Mouse (Mus musculus) NIH3T3 (cell line): ENCODE measurements around the gene Kif14.
"Not testable (repeated sequence)": the region's sequence is repeated elsewhere in the genome, so short reads cannot be mapped to it uniquely, and the experiment has no call there.

Source experiments
- DNase-seq: peaks from one replicate; pipeline ENCODE4 v3.0.0-alpha.2; 2012; ENCODE audit warnings: low read depth

Gene Kif14

DNA sequence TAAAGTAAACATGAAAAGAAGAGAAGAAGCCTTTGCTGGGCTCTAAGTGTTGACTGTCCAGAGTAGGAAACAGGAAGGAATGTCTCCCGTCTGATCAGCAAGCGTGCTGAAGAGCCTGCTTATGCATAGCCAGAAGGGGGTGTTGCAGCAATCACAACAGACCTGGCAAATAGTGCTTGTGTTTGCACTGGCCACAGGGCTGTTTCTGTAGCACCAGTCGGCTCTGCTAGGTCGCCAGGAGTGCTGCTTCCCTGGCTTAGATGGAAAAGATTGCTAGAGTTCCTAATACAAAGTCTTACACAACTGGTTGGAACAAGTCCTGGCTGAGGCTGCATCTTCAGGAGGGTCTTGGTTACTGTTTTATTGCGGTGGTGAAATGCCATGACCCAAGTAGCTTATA, 25.5 kb downstream of the Kif14 start:
- no peak for DNase-seq

DNA sequence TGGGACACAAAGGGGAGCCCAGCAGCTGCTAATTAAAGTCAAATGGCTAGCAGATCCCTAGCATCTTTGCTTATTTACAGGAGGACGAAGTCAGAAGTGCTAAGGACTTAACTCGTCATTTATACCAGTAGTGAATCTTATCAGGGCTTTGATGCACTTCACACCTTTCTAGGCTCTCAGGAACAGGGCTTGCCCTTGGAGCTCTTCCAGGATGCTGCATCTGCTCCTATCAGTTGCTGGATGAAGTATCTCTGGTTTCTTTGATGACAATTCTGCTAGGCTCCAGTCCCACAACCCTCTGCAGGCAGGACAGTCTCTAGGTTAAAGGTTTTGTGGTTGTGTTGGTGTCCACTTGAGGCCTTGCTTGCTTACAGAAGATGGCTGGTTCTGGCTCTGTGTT, 26.1 kb downstream of the Kif14 start:
- DNase-seq: no peak

GRCm38 (mm10) chr1:136499317-136499716, 33.2 kb downstream of the Kif14 start:
- DNase-seq: no peak

DNA sequence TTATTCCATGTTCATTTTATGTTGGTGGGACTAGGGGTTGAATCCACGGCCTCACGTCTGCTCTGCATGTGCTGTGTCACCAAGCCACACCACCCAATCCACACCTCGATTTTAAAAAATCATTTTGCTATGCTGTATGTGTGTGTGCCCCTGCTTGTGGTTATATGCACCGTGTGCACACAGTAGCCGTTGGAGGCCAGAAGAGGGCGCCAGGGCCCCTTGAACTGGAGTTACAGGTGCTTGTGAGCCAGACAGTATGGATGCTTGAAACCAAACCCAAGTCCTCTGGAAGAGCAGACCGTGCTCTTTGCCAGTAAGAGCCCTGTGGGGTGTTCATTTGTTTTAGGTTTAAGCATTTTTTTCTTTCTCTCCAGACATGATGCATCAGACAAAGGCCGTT, 36.8 kb downstream of the Kif14 start:
- no peak for DNase-seq

- not testable (repeated sequence) for DNase-seq
Measured at GRCm38 (mm10) chr1:136506255-136506654, 40.1 kb downstream of the Kif14 start.

GRCm38 (mm10) chr1:136512317-136512716, 46.2 kb downstream of the Kif14 start:
- peak; percentile 76 for DNase-seq

DNA sequence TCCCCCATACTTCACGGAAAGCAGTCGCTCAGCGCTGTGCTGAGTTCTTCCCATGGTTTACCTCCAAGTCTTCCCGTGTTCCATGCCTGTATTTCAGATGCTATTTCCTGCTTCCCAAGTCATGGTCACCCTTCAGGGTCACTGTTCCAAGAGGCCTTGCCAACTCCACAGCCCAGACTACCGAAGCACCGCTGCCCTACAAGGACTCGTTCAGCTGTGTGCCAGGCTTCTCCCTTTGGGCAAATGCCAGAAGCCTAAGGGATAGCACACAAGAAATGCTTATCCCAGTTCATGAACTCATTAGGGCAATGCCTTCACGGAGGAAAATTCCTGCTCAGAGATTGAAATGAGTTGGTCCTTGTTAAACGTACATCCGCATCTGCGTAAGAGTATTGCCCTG, 47.0 kb downstream of the Kif14 start:
- DNase-seq: peak; percentile 25

DNA sequence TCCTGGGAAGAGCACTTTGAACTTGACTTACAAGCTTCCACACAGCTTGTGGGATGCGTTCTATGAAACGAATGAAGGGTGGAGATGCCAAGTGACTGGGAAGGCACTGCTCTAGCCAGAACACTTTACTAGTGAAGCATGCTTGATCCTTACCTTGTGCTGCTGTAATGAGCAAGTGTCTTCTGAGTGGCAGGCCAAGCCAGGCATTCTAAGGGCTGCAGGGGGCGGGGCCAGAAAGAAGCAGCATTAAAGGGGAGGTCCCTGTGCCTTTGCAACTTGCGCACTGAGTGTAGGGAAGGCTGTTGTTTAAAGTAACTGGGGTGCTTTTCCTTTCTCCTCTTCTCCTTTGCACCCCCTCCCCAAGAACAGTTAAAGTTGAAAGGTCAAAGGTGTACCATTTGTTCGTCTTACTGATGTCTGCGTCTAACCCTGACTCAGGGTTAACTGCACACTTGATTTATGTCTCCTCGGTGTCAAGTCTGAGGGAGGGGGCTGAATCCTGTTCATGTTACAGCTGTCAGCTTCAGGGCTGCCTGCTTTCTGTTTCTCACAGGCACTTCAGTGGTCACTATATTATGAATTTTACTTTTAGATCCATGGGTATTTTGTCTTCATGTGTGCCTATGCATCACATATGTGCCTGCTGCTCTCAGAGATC, 52.7 kb downstream of the Kif14 start:
- no peak for DNase-seq

GRCm38 (mm10) chr1:136521363-136521937, 55.3 kb downstream of the Kif14 start:
- DNase-seq: peak; percentile 73

GRCm38 (mm10) chr1:136524917-136525316, 58.8 kb downstream of the Kif14 start:
- DNase-seq: peak; percentile 88

DNA sequence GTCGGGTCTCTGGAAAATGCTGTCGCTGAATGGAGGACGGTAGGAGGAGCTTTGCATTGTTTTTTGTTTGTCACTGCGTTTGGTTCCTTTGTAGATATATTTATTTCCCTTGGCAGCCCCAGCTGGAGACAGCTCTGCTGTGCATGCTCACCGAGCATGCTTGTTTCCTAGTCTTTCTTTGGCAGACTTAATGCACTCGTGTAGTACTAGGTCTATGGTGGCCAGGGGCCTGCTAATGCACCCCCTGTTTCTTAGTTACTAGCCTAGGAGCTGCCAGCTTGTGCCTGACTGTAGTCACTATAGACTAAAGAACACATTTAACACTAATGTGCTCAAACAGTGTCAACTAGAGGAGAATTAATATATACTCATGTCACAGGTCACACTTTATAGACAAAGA, 59.7 kb downstream of the Kif14 start:
- DNase-seq: no peak

GRCm38 (mm10) chr1:136527163-136527562, 61.0 kb downstream of the Kif14 start:
- no peak for DNase-seq

DNA sequence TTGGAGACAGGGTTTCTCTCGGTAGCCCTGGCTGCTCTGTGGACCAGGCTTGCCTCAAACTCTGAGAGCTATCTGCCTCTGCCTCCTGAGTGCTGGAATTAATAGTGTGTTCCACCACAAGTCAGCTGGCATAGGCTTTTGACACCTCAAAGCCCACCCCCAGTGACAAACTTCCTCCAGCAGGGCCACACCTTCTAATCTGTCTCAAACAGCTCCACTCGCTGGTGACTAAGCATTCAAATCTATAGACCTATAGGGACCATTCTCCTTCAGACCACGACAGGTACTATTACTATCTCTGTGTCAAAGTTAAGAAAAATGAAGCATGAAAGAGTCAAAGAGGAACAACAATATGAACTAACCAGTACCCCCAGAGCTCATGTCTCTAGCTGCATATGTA, 66.4 kb downstream of the Kif14 start:
- DNase-seq: no peak

DNA sequence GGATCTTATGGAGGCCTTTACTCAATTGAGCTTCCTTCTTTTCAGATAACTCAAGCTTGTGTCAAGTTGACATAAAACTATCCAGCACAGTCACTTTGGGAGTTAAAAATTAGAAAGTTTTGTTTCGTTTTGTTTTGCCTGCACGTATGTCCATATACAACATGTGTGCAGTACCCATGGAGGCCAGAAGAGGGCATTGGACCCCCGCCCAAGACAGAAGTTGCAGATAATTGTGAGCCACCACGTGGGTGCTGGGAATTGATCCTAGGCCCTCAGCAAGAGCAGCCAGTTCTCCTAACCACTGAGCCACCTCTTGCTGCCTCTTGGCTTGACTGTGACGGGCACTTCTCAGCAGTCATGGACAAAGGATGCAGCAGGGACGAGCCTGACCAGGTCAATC, 70.8 kb downstream of the Kif14 start:
- no peak for DNase-seq

DNA sequence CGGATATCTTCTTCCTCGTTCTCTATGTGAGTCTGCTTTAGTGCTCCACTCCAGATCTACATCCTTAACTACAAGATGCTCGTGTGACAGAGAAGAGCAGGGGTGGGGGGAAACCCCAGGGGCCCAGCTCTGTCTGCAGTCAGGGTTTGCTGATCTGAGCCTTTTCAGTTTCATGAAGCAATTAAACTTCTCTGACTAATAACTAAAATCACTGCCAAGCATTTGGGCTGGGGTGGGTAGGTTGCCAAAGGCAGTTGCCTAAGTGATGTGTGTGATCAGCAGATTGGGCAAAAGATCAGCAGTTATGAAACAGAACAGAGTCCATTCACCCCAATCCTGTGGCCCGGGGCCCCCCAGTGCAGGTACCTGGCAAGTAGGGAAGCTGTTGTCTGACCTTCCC, 72.1 kb downstream of the Kif14 start:
- DNase-seq: peak; percentile 88

GRCm38 (mm10) chr1:136540407-136540895, 74.3 kb downstream of the Kif14 start:
- peak; percentile 68 for DNase-seq

GRCm38 (mm10) chr1:136541618-136542376, 75.7 kb downstream of the Kif14 start:
- no peak for DNase-seq

DNA sequence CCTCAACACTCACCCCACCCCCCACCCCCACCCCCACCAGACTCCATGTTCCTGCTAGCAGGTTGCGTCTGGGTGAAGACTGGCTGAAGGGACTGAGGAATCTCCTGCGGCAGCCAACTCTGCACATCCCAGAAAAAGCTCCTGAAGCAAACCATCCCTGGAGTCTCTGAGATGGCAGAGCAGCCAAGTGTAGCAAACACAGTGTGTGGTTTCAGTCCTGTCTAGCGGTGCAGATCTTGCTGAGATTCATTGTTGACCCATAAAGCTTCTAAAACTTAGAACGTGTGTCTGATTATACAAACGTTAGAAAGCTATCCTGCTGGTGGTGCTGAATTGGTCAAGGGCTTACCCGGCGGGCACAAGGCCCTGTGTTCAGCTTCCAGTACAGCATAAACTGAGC, 77.8 kb downstream of the Kif14 start:
- DNase-seq: no peak

- peak; percentile 40 for DNase-seq
Measured at GRCm38 (mm10) chr1:136547068-136547467, 80.9 kb downstream of the Kif14 start.

- DNase-seq: no peak
Measured at GRCm38 (mm10) chr1:136550285-136550684, 84.1 kb downstream of the Kif14 start.

DNA sequence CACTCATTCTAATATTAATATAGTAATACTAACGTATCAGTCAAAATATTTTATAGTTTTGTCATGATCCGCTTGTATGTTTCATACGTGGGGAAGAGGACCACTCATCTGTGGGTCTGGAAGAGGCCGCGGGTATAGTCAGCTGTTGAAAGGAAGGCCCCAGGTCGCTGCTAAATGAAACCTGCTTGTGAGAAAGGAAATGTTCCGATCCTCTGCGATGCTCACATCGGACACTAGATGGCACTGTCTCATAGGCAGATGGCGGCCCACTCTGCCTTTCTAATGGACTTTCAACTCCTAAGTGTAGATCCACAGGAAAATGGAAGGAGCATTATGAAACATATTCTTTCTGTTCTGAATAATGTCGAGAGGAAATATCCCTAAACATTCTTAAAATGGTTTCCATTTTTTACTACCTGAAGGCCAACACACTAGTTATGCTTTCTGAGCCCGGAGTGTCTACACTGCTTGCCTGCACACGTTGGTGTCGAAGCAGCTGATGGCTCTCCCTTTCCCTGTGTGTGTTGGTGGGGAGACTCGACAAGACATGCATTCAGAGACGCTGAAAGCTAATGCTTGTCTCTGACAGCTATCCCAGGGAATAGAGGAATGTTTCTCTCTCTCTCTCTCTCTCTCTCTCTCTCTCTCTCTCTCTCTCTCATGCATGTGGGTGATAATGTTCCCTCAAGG, 84.9 kb downstream of the Kif14 start:
- DNase-seq: peak; percentile 94

GRCm38 (mm10) chr1:136554686-136555085, 88.5 kb downstream of the Kif14 start:
- no peak for DNase-seq

DNA sequence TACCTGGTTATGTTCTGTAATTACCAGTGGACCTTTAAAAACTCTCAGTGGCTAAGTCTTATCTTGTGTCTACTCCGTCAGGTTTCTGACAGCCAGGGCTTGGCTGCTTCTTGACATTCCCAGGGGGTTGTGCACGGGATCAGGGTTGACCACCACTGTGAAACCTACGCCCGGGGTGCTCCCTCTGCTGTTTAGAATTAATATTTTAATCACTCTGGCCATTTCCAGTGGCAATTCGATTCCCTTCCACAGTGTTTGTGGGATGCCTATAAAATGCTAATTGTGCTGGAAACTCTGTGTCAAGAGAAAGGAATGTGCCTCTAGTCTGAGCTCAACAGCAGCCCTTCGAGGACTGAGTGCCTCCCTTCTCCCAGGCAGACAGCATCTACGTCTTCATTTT, 89.7 kb downstream of the Kif14 start:
- peak; percentile 69 for DNase-seq
